Mouse (Mus musculus): ENCODE results near the gene Prrt4. TPM values are rescaled to one million over a fixed set of nuclear protein-coding genes. Genes with fewer than 3 reads are reported as not detected.

Gene Prrt4
- polyA plus RNA-seq, 1 experiment from 2014 or later: not detected

DNA sequence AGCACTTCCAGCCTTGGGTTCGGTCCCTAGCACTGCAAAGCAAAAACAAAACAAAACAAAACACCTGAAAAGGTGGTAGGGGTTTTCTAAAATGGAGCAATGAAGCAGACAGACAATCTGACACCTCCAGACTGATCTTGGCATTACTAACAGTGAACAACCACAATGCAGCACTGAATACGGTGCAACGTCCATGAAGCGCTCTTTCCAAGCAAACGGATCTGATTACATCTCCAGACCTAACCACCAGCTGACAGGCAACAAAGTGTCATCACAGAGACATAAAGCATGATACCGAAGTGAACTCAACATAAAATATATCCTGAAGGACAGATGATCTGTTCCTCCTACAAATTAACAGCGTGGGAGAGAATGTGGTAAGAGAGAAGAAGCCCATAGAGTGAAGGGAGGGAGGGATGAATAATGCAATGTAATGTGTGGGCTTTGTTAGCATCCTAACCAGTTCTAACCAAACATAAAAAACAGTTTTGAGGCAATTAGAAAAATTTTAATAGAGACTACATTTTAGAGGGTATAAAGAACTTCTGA lies 52.4 kb downstream of the Prrt4 start:
- Histone ChIP-seq H3K27ac (ENCODE audit: low read depth) (no peak overlapping the region), H3K9me3 (ENCODE audit: low read length) (no peaks in the 10 kb centered on the region), H3K27me3 (ENCODE audit: insufficient read depth, low read length) (no peaks in the 10 kb centered on the region), H3K36me3 (replicated peaks; ENCODE audit: insufficient read depth, low read length) (peaks cover 43% of the 10 kb centered on the region), H3K9ac (replicated peaks) (no peak overlapping the region), H3K4me2 (ENCODE audit: low read depth, low read length) (no peak overlapping the region), H3K4me1 (ENCODE audit: insufficient read depth) (no peaks in the 10 kb centered on the region), H3K4me3 (ENCODE audit: low read depth, low read length) (no peak overlapping the region)
- 85% methylated on average over 7 of the region's 7 CpGs for WGBS (ENCODE audit: insufficient replicate concordance)
- DNase-seq: no peak
- no peak for ATAC-seq
- TF ChIP-seq EP300 (IDR thresholded peaks at IDR 0.05; ENCODE audit: low read depth) (no peak), CTCF (IDR thresholded peaks at IDR 0.05; ENCODE audit: low read depth) (no peak)

GRCm38 (mm10) chr6:29119990-29120389 lies 59.4 kb downstream of the Prrt4 start:
- no peak for TF ChIP-seq CTCF (IDR thresholded peaks at IDR 0.05; ENCODE audit: low read depth)
- TF ChIP-seq EP300 (IDR thresholded peaks at IDR 0.05; ENCODE audit: low read depth): no peak
- 79% methylated on average over 13 of the region's 13 CpGs for WGBS (ENCODE audit: insufficient replicate concordance)
- Histone ChIP-seq H3K4me3 (ENCODE audit: low read depth, low read length) (no peak overlapping the region), H3K27ac (ENCODE audit: low read depth) (no peak overlapping the region), H3K27me3 (ENCODE audit: insufficient read depth, low read length) (no peaks in the 10 kb centered on the region), H3K9me3 (ENCODE audit: low read length) (no peaks in the 10 kb centered on the region), H3K4me2 (ENCODE audit: low read depth, low read length) (no peak overlapping the region), H3K9ac (replicated peaks) (no peak overlapping the region), H3K36me3 (replicated peaks; ENCODE audit: insufficient read depth, low read length) (peaks cover 5% of the 10 kb centered on the region; the same call in 1 of the 2 replicates), H3K4me1 (ENCODE audit: insufficient read depth) (peaks cover 7% of the 10 kb centered on the region)
- ATAC-seq (no peak), DNase-seq (no peak)

Small RNAs within 50 kb of the gene (microRNA-seq; reads per million reads assigned to microRNA genes)
- not detected for gene Gm24303

Other genes starting within 250 kb of the Prrt4 start
- not detected in 2 replicates for gene Lep, start 119.4 kb downstream of the Prrt4 start, polyA plus RNA-seq (2015; fragmentation: Nextera tagmentation; extraction: Ambion mirVana)
- gene Rbm28, start 14.6 kb downstream of the Prrt4 start, polyA plus RNA-seq (2015; fragmentation: Nextera tagmentation; extraction: Ambion mirVana): 6.6 and 8.2 TPM in 2 replicates
- 7.3 and 7.7 TPM in 2 replicates for gene Impdh1, start 36.8 kb upstream of the Prrt4 start, polyA plus RNA-seq (2015; fragmentation: Nextera tagmentation; extraction: Ambion mirVana)
- 24.1 and 29.0 TPM in 2 replicates for gene Hilpda, start 92.9 kb upstream of the Prrt4 start, polyA plus RNA-seq (2015; fragmentation: Nextera tagmentation; extraction: Ambion mirVana)
- gene Fam71f2, start 100.0 kb upstream of the Prrt4 start, polyA plus RNA-seq (2015; fragmentation: Nextera tagmentation; extraction: Ambion mirVana): 0.11 and 0.28 TPM in 2 replicates
- gene Fam71f1, start 139.6 kb upstream of the Prrt4 start, polyA plus RNA-seq (2015; fragmentation: Nextera tagmentation; extraction: Ambion mirVana): not detected in 2 replicates
- gene Calu, start 168.5 kb upstream of the Prrt4 start, polyA plus RNA-seq (2015; fragmentation: Nextera tagmentation; extraction: Ambion mirVana): 55.7 and 63.8 TPM in 2 replicates
- 0.06 and 0.12 TPM in 2 replicates for gene Opn1sw, start 208.9 kb upstream of the Prrt4 start, polyA plus RNA-seq (2015; fragmentation: Nextera tagmentation; extraction: Ambion mirVana)
- gene Ccdc136, start 216.7 kb upstream of the Prrt4 start, polyA plus RNA-seq (2015; fragmentation: Nextera tagmentation; extraction: Ambion mirVana): 0.09 and 0.22 TPM in 2 replicates

All from liver, postnatal 0 days (tissue).